Mouse (Mus musculus) liver, embryonic 13.5 days (tissue): ENCODE results near the gene Dmbx1. TPM values are rescaled to one million over a fixed set of nuclear protein-coding genes. Genes with fewer than 3 reads are reported as not detected.

Experiments used
- ATAC-seq: fragments of 200-750 bp; cut with Nextera tagmentation; 2 replicates; pipeline ENCODE4 v1.8.0; 2017; ENCODE audit warnings: low read depth, mild to moderate bottlenecking, moderate number of reproducible peaks, moderate library complexity
- DNase-seq: peaks from one replicate; pipeline ENCODE4 v3.0.0; 2022
- H3K27ac ChIP-seq: fragments of 300-500 bp; sonication (generic); 2 replicates; pipeline ENCODE4 v1.5.1; 2015; ENCODE audit warnings: moderate library complexity, mild to moderate bottlenecking, inconsistent platforms
- H3K27me3 ChIP-seq: fragments of 300-500 bp; sonication (generic); 2 replicates; pipeline ENCODE4 v1.6.1; 2015; ENCODE audit warnings: mild to moderate bottlenecking, inconsistent platforms
- H3K36me3 ChIP-seq: fragments of 300-500 bp; sonication (generic); 2 replicates; pipeline ENCODE4 v1.6.1; 2015; ENCODE audit warnings: mild to moderate bottlenecking, inconsistent platforms
- H3K4me1 ChIP-seq: fragments of 300-500 bp; sonication (generic); replicated peaks from 2 replicates; pipeline ENCODE4 v1.6.1; 2015; ENCODE audit warnings: inconsistent platforms
- H3K4me2 ChIP-seq: fragments of 300-500 bp; sonication (generic); 2 replicates; pipeline ENCODE4 v1.6.1; 2015; ENCODE audit warnings: inconsistent platforms, mild to moderate bottlenecking, moderate library complexity
- H3K4me3 ChIP-seq: fragments of 300-500 bp; sonication (generic); replicated peaks from 2 replicates; pipeline ENCODE4 v1.5.1; 2015; ENCODE audit warnings: mild to moderate bottlenecking, inconsistent platforms
- H3K9ac ChIP-seq: fragments of 300-500 bp; sonication (generic); 2 replicates; pipeline ENCODE4 v1.6.1; 2015; ENCODE audit warnings: mild to moderate bottlenecking, inconsistent platforms
- H3K9me3 ChIP-seq: fragments of 300-500 bp; sonication (generic); replicated peaks from 2 replicates; pipeline ENCODE4 v1.6.1; 2016; ENCODE audit warnings: inconsistent platforms
- WGBS: fragments of 180-500 bp; shearing (Covaris S2); methylation state at CpG from one replicate; pipeline ENCODE4 v1.1.7; 2015; ENCODE audit not compliant: insufficient replicate concordance; 5-methylcytosine and 5-hydroxymethylcytosine counted together
- polyA plus RNA-seq: library from polyadenylated mRNA; unstranded; fragments of >200 nt; fragmentation: Nextera tagmentation; extraction: Ambion mirVana; gene quantifications from 2 replicates; pipeline ENCODE4 v1.2.1, GENCODE M21; 2015

Gene Dmbx1
- polyA plus RNA-seq, 1 experiment from 2014 or later, result not detected

DNA sequence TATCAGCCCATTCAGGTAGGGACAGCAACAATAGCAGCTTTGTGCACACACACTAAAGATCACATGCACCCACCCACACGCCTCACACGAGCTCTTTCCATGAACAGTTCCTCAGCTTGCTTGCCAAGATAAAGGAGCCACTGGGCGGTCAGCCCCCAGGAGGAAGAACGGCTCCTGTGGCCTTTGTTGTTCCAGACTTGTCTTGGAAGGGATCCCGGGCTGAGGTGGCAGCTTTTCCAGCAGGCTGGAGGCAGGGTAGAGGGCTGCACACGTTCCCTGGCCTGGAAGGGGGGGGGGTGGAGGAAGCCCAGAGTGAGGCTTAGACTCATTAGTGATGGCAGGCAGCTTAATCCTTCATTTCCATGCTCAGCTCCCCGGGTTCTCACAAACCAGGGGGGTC is 31.1 kb downstream of the Dmbx1 start:
- 24% methylated on average over 7 of the region's 7 CpGs for WGBS
- no peak overlapping the region for H3K4me2 ChIP-seq
- H3K27ac ChIP-seq, result no peak overlapping the region
- H3K4me3 ChIP-seq, result no peak overlapping the region
- no peaks in the 10 kb centered on the region for H3K36me3 ChIP-seq
- DNase-seq, result no peak
- no peak for ATAC-seq
- H3K4me1 ChIP-seq, result no peaks in the 10 kb centered on the region
- no peaks in the 10 kb centered on the region for H3K9me3 ChIP-seq
- no peak overlapping the region for H3K9ac ChIP-seq
- H3K27me3 ChIP-seq, result peaks cover 81% of the 10 kb centered on the region

DNA sequence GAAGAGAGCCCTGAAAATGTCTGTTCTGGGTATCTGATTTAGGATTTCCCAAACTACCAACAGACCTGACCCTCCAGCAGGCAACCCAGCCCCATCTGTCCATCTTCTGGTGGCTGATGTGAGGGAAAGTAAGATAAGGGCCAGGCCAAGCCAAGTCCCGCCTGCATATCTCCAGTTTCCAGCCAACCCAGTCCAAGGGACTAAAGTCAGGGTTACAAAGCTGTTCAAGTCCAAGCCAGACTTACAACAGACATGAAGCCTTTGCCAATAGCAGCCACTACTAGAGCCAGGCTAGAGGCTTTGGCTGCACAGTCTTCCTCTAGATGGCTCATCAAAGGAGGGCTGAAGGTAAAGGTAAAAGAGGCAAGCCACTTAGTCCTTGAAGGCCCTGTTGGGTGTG is 31.7 kb downstream of the Dmbx1 start:
- Histone ChIP-seq H3K27me3 (peaks cover 78% of the 10 kb centered on the region), H3K4me1 (no peaks in the 10 kb centered on the region), H3K9ac (no peak overlapping the region), H3K4me3 (no peak overlapping the region), H3K27ac (no peak overlapping the region), H3K4me2 (no peak overlapping the region), H3K9me3 (no peaks in the 10 kb centered on the region), H3K36me3 (no peaks in the 10 kb centered on the region)
- WGBS, result 6% methylated on average over 1 of the region's 1 CpGs
- DNase-seq (no peak), ATAC-seq (no peak)

DNA sequence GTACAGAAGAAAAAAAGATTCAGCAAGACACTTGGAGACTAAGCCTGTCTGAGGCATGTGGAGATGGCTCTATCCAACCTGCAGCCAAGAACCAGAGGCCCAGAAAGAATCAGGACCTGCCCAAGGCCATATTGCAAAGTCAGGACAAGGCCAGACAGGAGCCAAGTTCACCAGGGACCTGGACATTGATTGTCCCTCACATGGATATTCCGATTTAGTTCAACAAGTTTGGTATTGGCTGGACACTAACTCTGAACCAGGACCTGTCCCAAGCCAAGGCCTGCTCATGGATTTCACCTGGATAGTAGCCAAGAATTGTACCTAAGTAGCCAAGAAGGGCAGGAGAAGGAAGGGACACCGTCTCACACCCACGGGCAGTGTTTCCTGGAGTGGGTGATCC is 32.9 kb downstream of the Dmbx1 start:
- no peak for DNase-seq
- Histone ChIP-seq H3K9me3 (no peaks in the 10 kb centered on the region), H3K27me3 (peaks cover 78% of the 10 kb centered on the region), H3K9ac (no peak overlapping the region), H3K27ac (no peak overlapping the region), H3K4me3 (no peak overlapping the region), H3K36me3 (no peaks in the 10 kb centered on the region), H3K4me2 (no peak overlapping the region), H3K4me1 (no peaks in the 10 kb centered on the region)
- 58% methylated on average over 3 of the region's 3 CpGs for WGBS
- no peak for ATAC-seq

DNA sequence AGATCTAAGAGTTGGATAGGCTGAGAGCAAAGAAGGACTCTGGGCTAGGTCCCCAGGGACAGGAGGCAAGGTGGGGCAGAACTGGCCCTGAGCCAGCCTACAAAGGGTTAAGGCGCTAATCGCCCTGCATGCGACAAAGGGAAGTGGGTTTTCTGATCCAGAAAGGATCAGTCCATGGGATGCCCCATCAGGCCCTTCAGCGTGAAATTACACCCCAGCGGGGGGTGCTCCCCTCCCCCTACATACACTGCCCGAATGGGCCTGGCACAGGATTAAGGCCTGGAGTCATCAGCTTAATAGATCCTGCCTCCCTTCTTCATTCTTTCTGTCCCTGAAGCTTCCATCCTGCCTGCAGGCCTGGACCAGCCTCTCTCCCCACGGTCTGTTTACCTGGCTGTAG is 34.0 kb downstream of the Dmbx1 start:
- Histone ChIP-seq H3K4me3 (no peak overlapping the region), H3K9me3 (no peaks in the 10 kb centered on the region), H3K36me3 (no peaks in the 10 kb centered on the region), H3K27ac (no peak overlapping the region), H3K4me2 (no peak overlapping the region), H3K27me3 (peaks cover 79% of the 10 kb centered on the region), H3K4me1 (no peaks in the 10 kb centered on the region), H3K9ac (no peak overlapping the region)
- ATAC-seq (no peak), DNase-seq (no peak)
- WGBS, result 27% methylated on average over 7 of the region's 7 CpGs

DNA sequence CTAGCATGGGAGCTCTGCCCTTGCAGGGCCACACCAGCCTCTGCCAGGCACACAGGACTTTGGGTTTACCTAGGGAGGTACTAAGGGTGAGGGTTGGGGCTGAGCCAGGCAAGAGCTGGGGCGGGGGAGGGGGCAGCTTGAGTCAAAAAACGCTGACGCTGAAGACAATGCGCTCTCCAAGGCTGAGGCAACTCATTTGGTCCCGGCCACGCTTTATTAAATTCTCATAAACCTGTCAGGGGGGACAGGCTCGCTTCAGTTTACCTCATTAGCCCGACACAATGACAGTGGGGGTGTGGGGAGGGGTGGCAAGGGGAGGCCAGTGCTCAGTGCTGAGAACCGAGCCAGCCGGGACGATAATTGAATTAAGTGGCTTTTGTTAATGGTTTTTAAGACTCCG is 35.4 kb downstream of the Dmbx1 start:
- DNase-seq (no peak), ATAC-seq (no peak)
- Histone ChIP-seq H3K4me3 (no peak overlapping the region), H3K9me3 (no peaks in the 10 kb centered on the region), H3K4me1 (no peaks in the 10 kb centered on the region), H3K4me2 (no peak overlapping the region), H3K36me3 (no peaks in the 10 kb centered on the region), H3K27ac (no peak overlapping the region), H3K27me3 (peaks cover 88% of the 10 kb centered on the region), H3K9ac (no peak overlapping the region)
- WGBS, result 22% methylated on average over 12 of the region's 12 CpGs

DNA sequence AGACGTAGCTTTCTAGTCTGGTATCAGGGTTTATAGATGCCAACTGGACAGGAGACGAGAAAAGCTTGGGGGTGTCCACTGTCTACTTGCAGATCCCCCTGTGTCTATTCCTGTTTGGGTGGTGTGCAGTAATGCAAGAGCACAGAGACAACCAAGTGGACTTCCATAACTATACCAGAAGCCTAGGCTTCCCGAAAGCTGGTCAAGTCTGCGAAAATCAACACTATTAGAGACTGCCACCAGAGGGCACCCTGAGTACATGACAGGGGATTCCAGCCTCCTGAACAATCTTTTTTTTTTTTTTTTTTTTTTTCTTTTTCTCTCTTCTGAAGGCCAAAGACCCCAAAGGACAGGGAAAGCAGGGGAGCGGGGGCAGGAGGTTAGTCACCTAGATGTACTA is 36.9 kb downstream of the Dmbx1 start:
- Histone ChIP-seq H3K4me1 (no peaks in the 10 kb centered on the region), H3K27me3 (peaks cover 88% of the 10 kb centered on the region), H3K4me2 (no peak overlapping the region), H3K9ac (no peak overlapping the region), H3K4me3 (no peak overlapping the region), H3K27ac (no peak overlapping the region), H3K9me3 (no peaks in the 10 kb centered on the region), H3K36me3 (no peaks in the 10 kb centered on the region)
- peak; percentile 23 for DNase-seq
- WGBS, result 20% methylated on average over 5 of the region's 5 CpGs
- ATAC-seq, result no peak

DNA sequence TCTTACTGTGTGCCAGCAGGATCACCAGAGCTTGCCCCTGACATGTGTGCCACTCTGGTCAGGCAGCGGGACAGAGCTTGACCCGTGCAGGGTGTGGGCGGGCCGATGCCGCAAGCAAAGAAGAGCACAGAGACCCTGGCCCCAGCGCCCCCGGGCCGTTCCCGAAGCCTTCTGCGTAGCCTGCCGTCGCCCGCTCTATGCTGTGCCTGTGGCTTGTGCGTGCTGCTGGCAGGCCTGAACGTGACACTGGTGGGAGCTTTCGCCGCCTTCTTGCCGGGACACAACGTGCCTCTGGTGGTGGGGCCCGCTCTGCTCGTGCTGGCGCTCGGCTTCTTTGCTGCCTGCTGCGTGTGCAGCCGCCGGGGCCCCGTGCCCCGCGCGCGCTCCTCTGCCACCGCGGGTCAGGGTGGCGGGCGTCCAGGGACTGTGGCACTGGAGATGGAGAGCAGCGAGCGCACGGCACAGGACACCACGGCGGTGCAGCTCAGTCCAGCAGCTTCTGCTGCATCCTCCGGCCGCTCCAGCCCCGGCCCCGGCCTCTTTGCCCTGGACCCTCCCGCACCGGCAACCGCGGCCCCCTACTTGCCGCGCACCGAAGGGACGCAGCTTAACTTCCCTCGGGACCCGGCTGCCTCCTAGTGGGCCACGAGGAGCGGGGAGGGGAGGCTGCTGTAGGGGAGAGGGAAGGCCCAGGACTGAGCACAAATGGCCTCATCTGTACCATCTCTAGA is 41.7 kb downstream of the Dmbx1 start:
- peak overlapping the region; percentile 28 for H3K4me3 ChIP-seq
- no peaks in the 10 kb centered on the region for H3K4me1 ChIP-seq
- H3K4me2 ChIP-seq, result peak overlapping the region; percentile 42
- ATAC-seq (peak; percentile 36; the same call in 1 of the 2 replicates), DNase-seq (no peak)
- WGBS, result 3% methylated on average over 56 of the region's 56 CpGs
- no peaks in the 10 kb centered on the region for H3K36me3 ChIP-seq
- H3K9me3 ChIP-seq, result no peaks in the 10 kb centered on the region
- peaks cover 86% of the 10 kb centered on the region for H3K27me3 ChIP-seq
- H3K27ac ChIP-seq, result no peak overlapping the region
- no peak overlapping the region for H3K9ac ChIP-seq

DNA sequence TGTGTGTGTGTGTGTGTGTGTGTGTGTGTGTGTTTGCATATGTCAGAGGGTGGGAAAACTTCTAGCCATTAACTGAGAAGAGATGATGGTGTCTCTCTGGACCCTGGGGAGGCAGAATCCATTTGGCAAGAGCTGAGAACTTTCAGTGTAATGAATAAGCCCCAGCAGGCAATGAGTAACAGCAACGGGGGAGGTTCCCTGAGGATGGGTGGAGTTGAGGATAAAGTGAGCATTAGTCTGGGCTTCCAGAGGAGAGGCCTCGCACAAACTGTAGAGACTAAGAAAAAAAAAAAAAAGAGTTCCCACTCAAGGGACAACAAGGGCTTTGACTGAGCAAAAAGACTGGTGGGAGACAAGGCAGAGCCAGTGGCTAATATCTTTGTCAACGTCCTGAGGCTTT is 45.4 kb downstream of the Dmbx1 start:
- H3K4me1 ChIP-seq, result no peaks in the 10 kb centered on the region; the same call in 1 of the 2 replicates
- no peaks in the 10 kb centered on the region for H3K36me3 ChIP-seq
- no peaks in the 10 kb centered on the region for H3K9me3 ChIP-seq
- H3K4me3 ChIP-seq, result no peak overlapping the region
- DNase-seq (no peak), ATAC-seq (no peak)
- 24% methylated on average over 3 of the region's 3 CpGs for WGBS
- peaks cover 90% of the 10 kb centered on the region for H3K27me3 ChIP-seq
- H3K27ac ChIP-seq, result no peak overlapping the region
- H3K9ac ChIP-seq, result no peak overlapping the region
- H3K4me2 ChIP-seq, result no peak overlapping the region

DNA sequence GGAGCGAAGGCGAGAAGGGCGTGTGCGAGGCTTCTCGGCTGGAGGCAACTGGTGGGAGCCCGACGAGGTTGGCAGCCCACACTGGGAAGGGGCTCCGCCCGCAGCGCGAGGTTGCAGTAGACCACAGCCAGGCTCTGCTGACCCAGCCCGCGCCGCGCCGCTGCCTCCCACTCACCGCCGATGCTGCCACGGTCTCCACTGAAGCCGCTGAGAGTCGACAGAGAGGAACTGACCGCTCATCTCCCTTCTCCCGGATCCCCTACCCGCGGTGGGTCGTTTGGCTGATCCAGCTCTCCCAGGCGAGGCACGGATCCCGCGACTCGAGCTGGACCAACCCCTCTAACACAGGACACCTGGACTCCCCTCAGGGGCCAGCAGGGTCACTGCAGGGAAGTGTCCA is 49.2 kb downstream of the Dmbx1 start, which contains the start of gene 6430628N08Rik:
Gene 6430628N08Rik (plus strand): TSS at position 113 of the 400 bp plus-strand sequence.
- Histone ChIP-seq H3K4me2 (peak within 1 kb of the TSS; percentile 41), H3K27me3 (peaks cover 74% of the 10 kb centered on the region), H3K9me3 (no peaks in the 10 kb centered on the region), H3K4me1 (no peaks in the 10 kb centered on the region; the same call in 1 of the 2 replicates), H3K9ac (no peak within 1 kb of the TSS), H3K36me3 (no peaks in the 10 kb centered on the region), H3K27ac (no peak within 1 kb of the TSS), H3K4me3 (no peak within 1 kb of the TSS)
- WGBS, result 3% methylated on average over 31 of the region's 31 CpGs
- ATAC-seq, result no peak
- no peak for DNase-seq

DNA sequence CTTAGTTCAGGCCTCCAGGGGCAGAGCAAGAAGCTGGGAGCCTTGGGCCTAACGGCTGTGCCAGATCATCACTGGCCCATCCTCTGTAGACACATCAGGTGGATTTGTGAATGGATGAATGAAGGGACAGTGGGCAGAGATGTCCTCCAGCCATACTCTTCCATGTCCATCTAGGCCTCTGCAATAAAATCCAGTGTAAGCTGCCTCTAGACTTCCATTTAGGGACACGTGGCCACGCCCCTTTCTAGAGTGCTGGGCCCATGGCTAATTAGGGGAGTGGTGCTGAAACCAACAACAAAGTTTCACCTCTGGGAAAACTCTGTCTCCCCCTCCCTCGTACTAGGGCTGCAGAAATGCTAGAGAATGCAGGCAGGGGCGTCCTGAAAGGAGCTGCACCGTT is 49.7 kb downstream of the Dmbx1 start:
- Histone ChIP-seq H3K4me2 (peak overlapping the region; percentile 41), H3K27me3 (peaks cover 70% of the 10 kb centered on the region), H3K4me1 (no peaks in the 10 kb centered on the region; the same call in 1 of the 2 replicates), H3K36me3 (no peaks in the 10 kb centered on the region), H3K9me3 (no peaks in the 10 kb centered on the region), H3K4me3 (no peak overlapping the region), H3K9ac (no peak overlapping the region), H3K27ac (no peak overlapping the region)
- ATAC-seq, result no peak
- no peak for DNase-seq
- WGBS, result 14% methylated on average over 6 of the region's 6 CpGs

DNA sequence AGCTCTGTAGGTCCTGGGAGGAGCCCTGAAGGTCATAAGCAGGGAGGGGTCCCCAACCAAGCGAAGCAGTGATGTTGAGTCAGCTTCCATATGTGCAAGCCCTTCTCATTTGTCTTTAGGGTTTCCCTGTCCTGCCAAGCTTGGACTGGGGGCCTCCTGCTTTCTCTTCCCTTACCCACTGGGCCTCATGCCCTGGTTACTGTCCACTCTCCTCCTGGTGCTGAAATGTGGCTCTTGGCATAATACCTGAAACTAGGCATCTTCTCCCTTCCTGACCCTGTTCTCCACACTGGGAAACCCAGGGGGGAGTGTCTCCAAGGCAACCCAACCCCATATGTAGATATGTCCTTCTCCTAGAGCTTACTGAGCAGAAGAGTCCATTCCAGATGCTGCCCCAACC is 52.9 kb downstream of the Dmbx1 start:
- H3K36me3 ChIP-seq, result no peaks in the 10 kb centered on the region
- H3K4me3 ChIP-seq, result no peak overlapping the region
- no peak overlapping the region for H3K9ac ChIP-seq
- no peaks in the 10 kb centered on the region for H3K9me3 ChIP-seq
- no peaks in the 10 kb centered on the region; the same call in 1 of the 2 replicates for H3K4me1 ChIP-seq
- WGBS, result 60% methylated on average over 1 of the region's 1 CpGs
- peaks cover 47% of the 10 kb centered on the region for H3K27me3 ChIP-seq
- H3K4me2 ChIP-seq, result no peak overlapping the region
- ATAC-seq, result no peak
- no peak for DNase-seq
- H3K27ac ChIP-seq, result no peak overlapping the region

DNA sequence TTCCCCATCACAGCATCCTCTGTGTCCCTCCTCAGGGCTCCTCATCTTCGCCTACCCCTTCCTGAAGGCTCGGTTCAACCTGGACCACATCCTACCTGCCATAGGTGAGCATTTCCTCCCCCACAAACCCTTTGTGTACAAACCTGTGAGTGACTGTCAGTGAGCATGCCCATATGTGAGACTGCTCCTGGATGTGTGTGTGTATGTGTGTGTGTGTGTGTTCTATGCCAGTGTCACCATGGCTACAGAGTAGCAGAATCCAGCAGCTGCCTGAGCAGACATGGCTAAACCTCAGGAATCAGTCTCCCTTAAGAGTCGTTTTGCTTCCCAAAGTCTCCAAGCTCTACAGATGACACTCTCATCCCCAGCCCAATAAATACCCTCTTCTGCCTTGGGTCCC is 53.9 kb downstream of the Dmbx1 start:
- DNase-seq (no peak), ATAC-seq (no peak)
- Histone ChIP-seq H3K4me1 (no peaks in the 10 kb centered on the region; the same call in 1 of the 2 replicates), H3K9me3 (no peaks in the 10 kb centered on the region), H3K27ac (no peak overlapping the region), H3K9ac (no peak overlapping the region), H3K36me3 (no peaks in the 10 kb centered on the region), H3K27me3 (peaks cover 37% of the 10 kb centered on the region), H3K4me3 (no peak overlapping the region), H3K4me2 (no peak overlapping the region)
- WGBS, result 46% methylated on average over 3 of the region's 3 CpGs
